Mouse (Mus musculus) intestine, postnatal 0 days (tissue): ENCODE measurements around the gene Pa2g4. TPM values are rescaled to one million over a fixed set of nuclear protein-coding genes. Genes with fewer than 3 reads are reported as not detected.

ENCODE experiments used
- ATAC-seq: fragments of 200-750 bp; cut with Nextera tagmentation; 2 replicates; pipeline ENCODE4 v1.8.0; 2017; ENCODE audit warnings: mild to moderate bottlenecking, moderate TSS enrichment, moderate library complexity
- H3K27ac ChIP-seq: fragments of 300-500 bp; sonication (generic); 2 replicates; pipeline ENCODE4 v1.5.1; 2014; ENCODE audit warnings: mild to moderate bottlenecking, low read depth, low read length, moderate library complexity
- H3K27me3 ChIP-seq: fragments of 300-500 bp; sonication (generic); replicated peaks from 2 replicates; pipeline ENCODE4 v1.6.1; 2014; ENCODE audit warnings: low read length, mixed read lengths; ENCODE audit not compliant: control insufficient read depth, insufficient read depth
- H3K36me3 ChIP-seq: fragments of 300-500 bp; sonication (generic); 2 replicates; pipeline ENCODE4 v1.6.1; 2014; ENCODE audit warnings: mild to moderate bottlenecking, moderate library complexity; ENCODE audit not compliant: control insufficient read depth, insufficient read depth
- H3K4me1 ChIP-seq: fragments of 300-500 bp; sonication (generic); replicated peaks from 2 replicates; pipeline ENCODE4 v1.6.1; 2014; ENCODE audit warnings: antibody characterized with exemption, low read length, mixed read lengths; ENCODE audit not compliant: control insufficient read depth, insufficient read depth
- H3K4me2 ChIP-seq: fragments of 300-500 bp; sonication (generic); replicated peaks from 2 replicates; pipeline ENCODE4 v1.6.1; 2014; ENCODE audit warnings: low read depth, mild to moderate bottlenecking, moderate library complexity
- H3K4me3 ChIP-seq: fragments of 300-500 bp; sonication (generic); 2 replicates; pipeline ENCODE4 v1.5.1; 2014; ENCODE audit warnings: low read depth, low read length
- H3K9ac ChIP-seq: fragments of 300-500 bp; sonication (generic); 2 replicates; pipeline ENCODE4 v1.6.1; 2014; ENCODE audit warnings: mild to moderate bottlenecking, low read depth, low read length
- H3K9me3 ChIP-seq: fragments of 300-500 bp; sonication (generic); 2 replicates; pipeline ENCODE4 v1.6.1; 2016; ENCODE audit warnings: mixed run types; ENCODE audit not compliant: control insufficient read depth
- CTCF ChIP-seq: sonication (generic); IDR thresholded peaks from 2 replicates; pipeline ENCODE4 v1.5.1; 2016; ENCODE audit warnings: low read depth, mild to moderate bottlenecking, control low read depth, antibody characterized with exemption, moderate library complexity
- WGBS: fragments of 180-500 bp; shearing (Covaris S2); extraction: QIAGEN DNeasy Blood & Tissue Kit; methylation state at CpG from one replicate; pipeline ENCODE4 v1.1.7; 2014; 5-methylcytosine and 5-hydroxymethylcytosine counted together
- polyA plus RNA-seq: library from polyadenylated mRNA; unstranded; fragments of >200 nt; fragmentation: Nextera tagmentation; extraction: Ambion mirVana; gene quantifications from 2 replicates; pipeline ENCODE4 v1.2.1, GENCODE M21; 2015

Pa2g4 gene
- polyA plus RNA-seq, 1 experiment from 2014 or later, result 66.8 TPM

DNA sequence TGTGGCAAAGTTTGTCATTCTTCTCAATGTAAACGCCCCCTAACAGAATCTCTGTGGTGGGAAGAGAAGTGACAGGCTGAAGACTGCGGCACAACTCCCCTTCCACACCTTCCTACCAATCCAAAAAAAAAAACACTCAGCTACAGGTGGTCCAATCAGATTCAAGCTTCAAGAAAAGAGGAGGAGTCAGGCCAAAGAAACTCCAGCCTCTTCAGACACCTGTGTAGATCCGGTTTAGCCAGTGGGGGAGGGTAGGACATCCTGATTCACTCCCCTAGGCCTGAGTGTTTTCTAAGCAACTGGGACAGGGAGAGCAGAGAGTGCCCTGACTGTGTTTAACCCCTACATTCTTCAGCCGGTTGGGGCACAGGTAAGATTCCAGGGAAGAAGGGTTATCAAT is 18.6 kb upstream of the Pa2g4 start:
- peak overlapping the region; percentile 57; the same call in 1 of the 2 replicates for H3K27ac ChIP-seq
- H3K9ac ChIP-seq, result no peak overlapping the region
- H3K27me3 ChIP-seq, result peaks cover 4% of the 10 kb centered on the region; the same call in 1 of the 2 replicates
- 0 out of 2 replicates have a peak, but pooled peaks cover 5% of the 10 kb centered on the region for H3K4me1 ChIP-seq
- H3K36me3 ChIP-seq, result peaks cover 25% of the 10 kb centered on the region
- H3K4me3 ChIP-seq, result no peak overlapping the region
- no peaks in the 10 kb centered on the region for H3K9me3 ChIP-seq
- 6% methylated on average over 4 of the region's 4 CpGs for WGBS
- TF ChIP-seq CTCF, result no peak
- H3K4me2 ChIP-seq, result peak overlapping the region; percentile 35
- ATAC-seq, result peak; percentile 22

DNA sequence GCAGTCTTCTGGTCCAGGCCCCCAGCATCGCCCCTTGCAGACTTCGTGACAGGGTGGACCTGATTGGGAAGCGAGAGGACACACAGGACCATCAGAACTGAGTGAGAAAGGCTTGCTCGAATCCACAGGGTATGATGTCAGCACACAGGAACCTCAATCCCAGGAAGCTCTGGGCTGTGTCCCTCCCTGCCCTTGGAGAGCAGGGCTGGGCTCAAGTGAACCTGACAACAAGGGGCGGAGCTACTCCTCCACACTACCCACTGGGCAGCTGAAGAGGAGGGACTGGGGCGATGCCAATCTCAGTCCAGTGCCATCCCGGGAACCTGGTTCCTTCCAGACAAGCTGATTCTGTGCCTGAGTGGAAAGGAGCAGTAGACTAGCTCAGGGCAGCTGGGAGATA is 17.9 kb upstream of the Pa2g4 start:
- Histone ChIP-seq H3K27me3 (peaks cover 4% of the 10 kb centered on the region; the same call in 1 of the 2 replicates), H3K36me3 (peaks cover 25% of the 10 kb centered on the region), H3K27ac (peak overlapping the region; percentile 57; the same call in 1 of the 2 replicates), H3K4me2 (peak overlapping the region; percentile 35), H3K9ac (0 out of 2 replicates have a peak overlapping the region, but pooled peaks have one; percentile 0), H3K4me3 (no peak overlapping the region), H3K4me1 (0 out of 2 replicates have a peak, but pooled peaks cover 5% of the 10 kb centered on the region), H3K9me3 (no peaks in the 10 kb centered on the region)
- 32% methylated on average over 7 of the region's 7 CpGs for WGBS
- ATAC-seq, result no peak
- no peak for TF ChIP-seq CTCF

DNA sequence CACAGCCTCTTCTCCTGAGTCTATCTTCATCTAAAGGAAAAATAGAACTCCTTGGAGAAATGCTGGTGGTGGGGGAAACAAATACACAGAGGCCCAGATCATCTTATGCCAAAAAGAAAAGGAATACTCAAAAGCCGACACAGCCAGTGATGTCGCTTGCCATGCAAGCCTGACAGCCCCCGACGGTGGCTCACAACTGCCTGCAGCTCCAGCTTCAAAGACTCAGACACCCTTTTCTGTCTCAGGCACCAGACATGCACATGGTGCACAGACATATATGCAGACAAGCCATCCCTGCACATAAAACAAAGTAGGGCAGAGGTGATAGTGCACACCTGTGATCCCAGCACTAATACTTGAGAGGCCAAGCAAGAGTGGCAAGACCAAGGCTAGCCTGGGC is 13.9 kb upstream of the Pa2g4 start:
- no peak for ATAC-seq
- WGBS, result 64% methylated on average over 4 of the region's 4 CpGs

DNA sequence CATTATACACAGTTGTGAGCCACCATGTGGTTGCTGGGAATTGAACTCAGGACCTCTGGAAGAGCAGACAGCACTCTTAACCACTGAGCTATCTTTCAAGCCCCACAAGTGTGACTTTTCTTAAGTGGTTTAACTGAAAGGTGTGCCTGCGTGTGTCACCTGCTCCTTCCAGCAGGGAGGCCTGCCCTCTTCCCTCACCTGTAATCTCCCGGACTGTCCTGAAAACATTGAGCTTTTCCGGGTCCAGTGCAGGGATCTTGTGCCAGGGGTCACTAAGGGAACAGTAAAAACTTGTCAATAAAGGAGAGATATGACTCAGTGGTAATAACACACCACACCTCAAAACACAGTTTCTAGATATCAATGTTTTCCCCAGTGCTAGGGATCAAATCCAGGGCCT is 13.5 kb upstream of the Pa2g4 start:
- 0 out of 2 replicates have a peak, but pooled peaks cover 5% of the 10 kb centered on the region for H3K4me1 ChIP-seq
- peaks cover 58% of the 10 kb centered on the region for H3K36me3 ChIP-seq
- H3K9me3 ChIP-seq, result no peaks in the 10 kb centered on the region
- H3K4me2 ChIP-seq, result no peak overlapping the region
- peak; percentile 33; the same call in 1 of the 2 replicates for TF ChIP-seq CTCF
- 33% methylated on average over 3 of the region's 3 CpGs for WGBS
- no peak overlapping the region for H3K4me3 ChIP-seq
- no peak overlapping the region for H3K9ac ChIP-seq
- peak; percentile 93 for ATAC-seq
- H3K27ac ChIP-seq, result peak overlapping the region; percentile 58
- no peaks in the 10 kb centered on the region for H3K27me3 ChIP-seq

More for the DNA sequence above, 13.9 kb upstream of the Pa2g4 start:
- Histone ChIP-seq H3K9ac (no peak overlapping the region), H3K9me3 (no peaks in the 10 kb centered on the region), H3K4me3 (no peak overlapping the region), H3K36me3 (peaks cover 53% of the 10 kb centered on the region), H3K27ac (peak overlapping the region; percentile 58), H3K4me1 (0 out of 2 replicates have a peak, but pooled peaks cover 5% of the 10 kb centered on the region), H3K4me2 (no peak overlapping the region), H3K27me3 (no peaks in the 10 kb centered on the region)
- TF ChIP-seq CTCF, result no peak

DNA sequence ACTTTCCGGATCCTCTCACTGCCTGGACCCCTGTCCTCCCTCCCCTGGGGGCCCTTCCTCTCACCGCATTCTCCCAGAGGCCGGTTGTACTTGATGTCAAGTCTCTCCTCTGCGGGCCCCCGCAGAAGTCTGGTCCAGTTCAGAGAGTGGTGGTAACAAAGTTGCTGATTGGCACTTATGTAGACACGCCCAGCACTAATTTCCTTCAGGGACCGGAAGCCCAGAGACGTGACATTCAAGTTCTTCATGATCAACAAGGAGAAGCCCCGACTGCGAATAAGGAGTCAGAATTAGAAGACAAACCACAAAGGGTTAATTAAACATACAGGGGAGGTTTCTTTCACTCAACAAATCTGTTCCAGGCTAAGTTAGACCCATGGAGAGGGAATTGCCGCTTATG is 12.5 kb upstream of the Pa2g4 start:
- no peak for TF ChIP-seq CTCF
- H3K27me3 ChIP-seq, result no peaks in the 10 kb centered on the region
- 0 out of 2 replicates have a peak, but pooled peaks cover 5% of the 10 kb centered on the region for H3K4me1 ChIP-seq
- 58% methylated on average over 11 of the region's 11 CpGs for WGBS
- no peak overlapping the region for H3K9ac ChIP-seq
- peaks cover 66% of the 10 kb centered on the region for H3K36me3 ChIP-seq
- no peak overlapping the region for H3K4me2 ChIP-seq
- no peaks in the 10 kb centered on the region for H3K9me3 ChIP-seq
- H3K27ac ChIP-seq, result 0 out of 2 replicates have a peak overlapping the region, but pooled peaks have one; percentile 35
- H3K4me3 ChIP-seq, result no peak overlapping the region
- ATAC-seq, result no peak

DNA sequence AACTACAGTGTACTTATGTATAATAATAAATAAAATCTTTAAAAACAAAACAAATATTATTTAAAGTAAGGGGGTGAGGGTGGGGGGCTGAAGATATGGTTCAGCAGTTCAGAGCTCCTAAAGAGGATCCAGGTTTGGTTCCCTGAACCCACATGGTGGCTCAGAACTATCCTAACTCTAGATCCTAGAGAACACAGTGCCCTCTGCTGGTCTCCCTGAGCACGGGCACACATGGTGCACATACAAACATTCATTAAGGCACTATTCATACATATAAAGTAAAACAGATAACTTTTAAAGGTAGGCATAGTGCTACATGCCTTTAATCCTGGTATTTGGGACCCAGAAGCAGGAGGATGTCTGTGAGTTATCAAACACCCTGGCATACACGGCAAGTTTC is 9.3 kb upstream of the Pa2g4 start:
- no peak overlapping the region for H3K4me2 ChIP-seq
- TF ChIP-seq CTCF, result peak; percentile 65
- H3K27ac ChIP-seq, result no peak overlapping the region
- H3K36me3 ChIP-seq, result peaks cover 76% of the 10 kb centered on the region
- no peaks in the 10 kb centered on the region for H3K9me3 ChIP-seq
- no peaks in the 10 kb centered on the region for H3K27me3 ChIP-seq
- no peak overlapping the region for H3K9ac ChIP-seq
- 0 out of 2 replicates have a peak, but pooled peaks cover 4% of the 10 kb centered on the region for H3K4me1 ChIP-seq
- no peak for ATAC-seq
- no peak overlapping the region for H3K4me3 ChIP-seq
- 94% methylated on average over 2 of the region's 2 CpGs for WGBS
